Mouse (Mus musculus) CH12.LX (cell line): Measurements from ENCODE around the gene Atxn10. TPM values are rescaled to one million over a fixed set of nuclear protein-coding genes. Genes with fewer than 3 reads are reported as not detected.

Source experiments
- DNase-seq: peaks from one replicate; pipeline ENCODE4 v3.0.0-alpha.2; 2013; ENCODE audit errors: extremely low read depth
- H3K27ac ChIP-seq: 2 replicates; pipeline ENCODE4 v1.5.1; 2012; ENCODE audit warnings: low read depth, mild to moderate bottlenecking, control low read depth, moderate library complexity; ENCODE audit not compliant: insufficient read depth
- H3K27me3 ChIP-seq: replicated peaks from 2 replicates; pipeline ENCODE3; 2012; ENCODE audit warnings: inconsistent platforms
- H3K36me3 ChIP-seq, 2 experiments: replicated peaks in 1 of 2; 2 replicates each; pipeline versions ENCODE3 to v1.6.1; 2012; ENCODE audit warnings: inconsistent platforms in 1 of 2, low read length in 1 of 2, mild to moderate bottlenecking in 1 of 2, mixed read lengths in 1 of 2, moderate library complexity in 1 of 2; ENCODE audit not compliant: control insufficient read depth in 1 of 2, insufficient read depth in 1 of 2
- H3K4me1 ChIP-seq, 2 experiments: 2 replicates each; pipeline ENCODE4 v1.6.1; 2012; ENCODE audit warnings: inconsistent platforms in 1 of 2, moderate library complexity in 1 of 2; ENCODE audit not compliant: insufficient read depth in 2 of 2, control insufficient read depth in 1 of 2
- H3K4me2 ChIP-seq: 2 replicates; pipeline ENCODE4 v1.6.1; 2012; ENCODE audit warnings: low read depth, mild to moderate bottlenecking, control low read depth; ENCODE audit not compliant: poor library complexity, insufficient read depth, severe bottlenecking
- H3K4me3 ChIP-seq, 3 experiments: fragments of 150-350 bp in 1 of 3; sonication (generic) in 1 of 3; replicated peaks in 1 of 3; 2 replicates each; pipeline versions ENCODE3 to v1.5.1; 2011 to 2012; ENCODE audit warnings: low read depth in 2 of 3, low read length in 2 of 3, mild to moderate bottlenecking in 2 of 3, moderate library complexity in 2 of 3, control low read depth in 1 of 3, improper control_type of control experiment in 1 of 3, inconsistent platforms in 1 of 3, mixed read lengths in 1 of 3; ENCODE audit not compliant: poor library complexity in 1 of 3
- H3K79me2 ChIP-seq: replicated peaks from 2 replicates; pipeline ENCODE4 v1.6.1; 2012; ENCODE audit warnings: mild to moderate bottlenecking, moderate library complexity; ENCODE audit not compliant: control insufficient read depth, poor library complexity, insufficient read depth, severe bottlenecking; ENCODE audit errors: extremely low read depth
- H3K9ac ChIP-seq: 2 replicates; pipeline ENCODE4 v1.6.1; 2012; ENCODE audit warnings: low read depth, mild to moderate bottlenecking, control low read depth, moderate library complexity; ENCODE audit not compliant: insufficient read depth
- H3K9me3 ChIP-seq: replicated peaks from 2 replicates; pipeline ENCODE3; 2012; ENCODE audit warnings: low read length, inconsistent platforms, mixed read lengths
- CHD2 ChIP-seq: IDR thresholded peaks from 2 replicates; pipeline ENCODE4 v1.6.1; 2011; ENCODE audit warnings: low read length, improper control_type of control experiment
- CTCF ChIP-seq, 2 experiments: IDR thresholded peaks in 1 of 2; conservative IDR thresholded peaks in 1 of 2; 2 replicates each; pipeline ENCODE4 v1.5.1; 2011 to 2012; ENCODE audit warnings: low read depth in 2 of 2, low read length in 2 of 2, improper control_type of control experiment in 1 of 2, inconsistent platforms in 1 of 2, mild to moderate bottlenecking in 1 of 2, moderate library complexity in 1 of 2
- E2F4 ChIP-seq: IDR thresholded peaks from 2 replicates; pipeline ENCODE4 v1.6.1; 2011; ENCODE audit warnings: low read depth, low read length, improper control_type of control experiment; ENCODE audit not compliant: insufficient replicate concordance
- ELF1 ChIP-seq: IDR thresholded peaks from 2 replicates; pipeline ENCODE4 v1.6.1; 2014; ENCODE audit warnings: low read depth, mild to moderate bottlenecking, inconsistent platforms, low read length, improper control_type of control experiment
- ETS1 ChIP-seq: conservative IDR thresholded peaks from 2 replicates; pipeline ENCODE4 v1.6.1; 2012; ENCODE audit warnings: low read depth, mild to moderate bottlenecking, inconsistent platforms, low read length, improper control_type of control experiment, moderate library complexity
- GABPA ChIP-seq: IDR thresholded peaks from 2 replicates; pipeline ENCODE4 v1.6.1; 2012; ENCODE audit warnings: low read depth, low read length, improper control_type of control experiment, inconsistent platforms; ENCODE audit not compliant: insufficient replicate concordance
- HCFC1 ChIP-seq: IDR thresholded peaks from 2 replicates; pipeline ENCODE4 v1.6.1; 2012; ENCODE audit warnings: low read depth, mild to moderate bottlenecking, inconsistent platforms, low read length, improper control_type of control experiment
- KAT2A ChIP-seq: IDR thresholded peaks from 2 replicates; pipeline ENCODE4 v1.6.1; 2012; ENCODE audit warnings: low read length, improper control_type of control experiment, inconsistent platforms; ENCODE audit not compliant: insufficient replicate concordance
- MAFK ChIP-seq: IDR thresholded peaks from 2 replicates; pipeline ENCODE4 v1.6.1; 2011; ENCODE audit warnings: low read length, improper control_type of control experiment; ENCODE audit not compliant: insufficient replicate concordance
- MAX ChIP-seq: IDR thresholded peaks from 2 replicates; pipeline ENCODE4 v1.6.1; 2011; ENCODE audit warnings: low read length, improper control_type of control experiment
- MAZ ChIP-seq: IDR thresholded peaks from 2 replicates; pipeline ENCODE4 v1.6.1; 2012; ENCODE audit warnings: low read depth, mild to moderate bottlenecking, inconsistent platforms, low read length, improper control_type of control experiment, moderate library complexity
- MEF2A ChIP-seq: IDR thresholded peaks from 2 replicates; pipeline ENCODE4 v1.6.1; 2014; ENCODE audit warnings: low read depth, mild to moderate bottlenecking, inconsistent platforms, low read length, improper control_type of control experiment, borderline replicate concordance
- MXI1 ChIP-seq: IDR thresholded peaks from 2 replicates; pipeline ENCODE4 v1.6.1; 2011; ENCODE audit warnings: mild to moderate bottlenecking, low read depth, low read length, improper control_type of control experiment
- MYC ChIP-seq: IDR thresholded peaks from 2 replicates; pipeline ENCODE4 v1.6.1; 2011; ENCODE audit warnings: low read depth, mild to moderate bottlenecking, improper control_type of control experiment, low read length
- NELFE ChIP-seq: IDR thresholded peaks from 2 replicates; pipeline ENCODE4 v1.6.1; 2011; ENCODE audit warnings: low read depth, low read length, improper control_type of control experiment
- NRF1 ChIP-seq: IDR thresholded peaks from 2 replicates; pipeline ENCODE4 v1.6.1; 2014; ENCODE audit warnings: low read depth, mild to moderate bottlenecking, inconsistent platforms, low read length, improper control_type of control experiment, moderate library complexity
- POLR2A ChIP-seq: IDR thresholded peaks from 2 replicates; pipeline ENCODE4 v1.6.1; 2011; ENCODE audit warnings: low read depth, mild to moderate bottlenecking, improper control_type of control experiment, low read length
- POLR2AphosphoS2 ChIP-seq: IDR thresholded peaks from 2 replicates; pipeline ENCODE4 v1.6.1; 2011; ENCODE audit warnings: low read depth, low read length, improper control_type of control experiment
- RCOR1 ChIP-seq: conservative IDR thresholded peaks from 2 replicates; pipeline ENCODE4 v1.6.1; 2012; ENCODE audit warnings: low read depth, mild to moderate bottlenecking, inconsistent platforms, low read length, improper control_type of control experiment
- SMC3 ChIP-seq: IDR thresholded peaks from 2 replicates; pipeline ENCODE4 v1.6.1; 2011; ENCODE audit warnings: low read depth, low read length, improper control_type of control experiment
- TBP ChIP-seq: conservative IDR thresholded peaks from 2 replicates; pipeline ENCODE4 v1.6.1; 2011; ENCODE audit warnings: low read depth, low read length, improper control_type of control experiment
- TCF12 ChIP-seq: IDR thresholded peaks from 2 replicates; pipeline ENCODE4 v1.6.1; 2014; ENCODE audit warnings: low read depth, mild to moderate bottlenecking, inconsistent platforms, low read length, improper control_type of control experiment
- UBTF ChIP-seq: IDR thresholded peaks from 2 replicates; pipeline ENCODE4 v1.6.1; 2012; ENCODE audit warnings: low read depth, mild to moderate bottlenecking, inconsistent platforms, low read length, improper control_type of control experiment, moderate library complexity
- ZC3H11A ChIP-seq: IDR thresholded peaks from 2 replicates; pipeline ENCODE4 v1.6.1; 2012; ENCODE audit warnings: low read depth, mild to moderate bottlenecking, inconsistent platforms, low read length, improper control_type of control experiment
- ZKSCAN1 ChIP-seq: IDR thresholded peaks from 2 replicates; pipeline ENCODE4 v1.6.1; 2012; ENCODE audit warnings: low read depth, inconsistent platforms, low read length, improper control_type of control experiment, borderline replicate concordance
- ZMIZ1 ChIP-seq: IDR thresholded peaks from 2 replicates; pipeline ENCODE4 v1.6.1; 2012; ENCODE audit warnings: low read depth, mild to moderate bottlenecking, inconsistent platforms, low read length, improper control_type of control experiment
- ZNF384 ChIP-seq: IDR thresholded peaks from 2 replicates; pipeline ENCODE4 v1.6.1; 2012; ENCODE audit warnings: low read depth, low read length, improper control_type of control experiment, inconsistent platforms
- dilution Hi-C: fragments of 300-500 bp; cut with MboI; formaldehyde crosslinking; loops from 2 replicates; pipeline ENCODE4 v1.14.3; 2020; ENCODE audit warnings: low sequenced_read_pairs; ENCODE audit not compliant: extremely low pct_unique_long_range_greater_than_20kb, extremely low pct_ligation_motif_present
- in situ Hi-C: fragments of 300-500 bp; cut with MboI; formaldehyde crosslinking; loops from 3 replicates; pipeline ENCODE4 v1.14.3; 2019; ENCODE audit warnings: low sequenced_read_pairs, low pct_ligation_motif_present, low pct_unique_long_range_greater_than_20kb, mixed read lengths
- polyA plus RNA-seq: library from polyadenylated mRNA; unstranded; fragments of >175 nt; gene quantifications from 2 replicates; pipeline ENCODE4 v1.2.1, GENCODE M21; 2012; ENCODE audit warnings: low read depth; ENCODE audit not compliant: insufficient read length
- total RNA-seq, 2 experiments: library from RNA; depleted of rRNA; stranded (reverse); fragments of 300-350 nt in 1 of 2; fragments of >200 nt in 1 of 2; gene quantifications; 2 replicates each; pipeline ENCODE4 v1.2.3; 2012 to 2014

Gene Atxn10
- total and polyA plus RNA-seq, 3 experiments: 81.7 to 151 (median 101) TPM

DNA sequence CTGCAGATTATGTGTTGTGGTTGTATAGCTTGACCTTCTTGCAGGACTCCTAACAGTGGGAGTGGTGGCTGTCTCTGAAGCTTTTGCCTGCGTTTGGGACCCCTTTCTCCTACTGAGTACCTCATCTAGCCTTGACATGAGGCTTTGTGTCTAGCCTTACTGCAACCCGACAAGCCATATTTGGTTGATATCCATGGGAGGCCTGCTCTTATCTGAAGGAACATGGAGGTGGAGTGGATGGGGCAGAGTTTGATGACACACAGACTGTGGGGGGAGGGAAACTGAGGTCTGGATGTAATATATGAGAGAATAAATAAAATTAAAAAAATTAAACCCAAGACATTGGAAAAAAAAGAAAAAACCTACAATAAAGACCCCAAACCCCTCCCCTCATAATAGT is 14.1 kb downstream of the Atxn10 start:
- in situ Hi-C loops: no loop called here
- Histone ChIP-seq H3K4me2 (no peak overlapping the region), H3K27me3 (no peaks in the 10 kb centered on the region), H3K9me3 (no peaks in the 10 kb centered on the region)
- TF ChIP-seq ZKSCAN1 (no peak), POLR2A (no peak), POLR2AphosphoS2 (no peak), CHD2 (no peak), MAX (no peak), SMC3 (no peak), HCFC1 (no peak)
- TF ChIP-seq, all 38 proteins: peak for 0
- Histone ChIP-seq H3K4me1 (peaks cover 0 to 27% of the 10 kb centered on the region in 2 experiments; a peak in 2 of 4 replicates), H3K4me3 (no peak overlapping the region), H3K27ac (no peak overlapping the region), H3K36me3 (peaks cover 5 to 48% of the 10 kb centered on the region in 2 experiments), H3K79me2 (peaks cover 31% of the 10 kb centered on the region), H3K9ac (no peak overlapping the region)
- no peak for DNase-seq
- dilution Hi-C loops: no loop called here

DNA sequence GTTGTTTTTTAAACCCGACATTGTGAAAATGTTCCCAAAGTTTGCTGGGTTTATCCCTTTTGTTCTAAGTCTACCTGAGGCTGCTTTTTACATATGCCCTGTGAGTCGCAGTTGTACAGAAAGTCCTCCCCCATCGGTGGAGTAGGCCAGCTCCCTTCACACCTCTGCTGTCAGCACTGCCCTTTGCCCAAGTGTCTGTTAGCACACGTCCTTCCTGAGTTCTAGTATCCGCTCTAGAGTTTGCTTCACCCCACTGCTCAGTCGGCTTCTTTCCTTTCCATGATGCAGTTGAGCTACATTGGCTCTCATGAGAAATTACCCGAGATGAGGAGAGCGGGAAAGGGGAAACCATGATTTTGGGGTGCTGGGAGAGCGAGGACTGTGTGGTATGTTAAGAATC is 18.0 kb downstream of the Atxn10 start:
- H3K9ac ChIP-seq: no peak overlapping the region
- no peak overlapping the region for H3K4me2 ChIP-seq
- no peaks in the 10 kb centered on the region for H3K27me3 ChIP-seq
- in situ Hi-C loops: no loop called here
- H3K27ac ChIP-seq: no peak overlapping the region
- dilution Hi-C loops: no loop called here
- H3K79me2 ChIP-seq: peaks cover 29% of the 10 kb centered on the region
- peaks cover 0 to 18% of the 10 kb centered on the region in 2 experiments; a peak in 2 of 4 replicates for H3K4me1 ChIP-seq
- no peak overlapping the region for H3K4me3 ChIP-seq
- DNase-seq: no peak
- peaks cover 0 to 36% of the 10 kb centered on the region in 2 experiments for H3K36me3 ChIP-seq
- no peak for TF ChIP-seq ZNF384
- no peak for TF ChIP-seq MEF2A
- no peak for TF ChIP-seq GABPA
- no peak for TF ChIP-seq HCFC1
- no peak for TF ChIP-seq ETS1
- TF ChIP-seq NRF1: no peak
- TF ChIP-seq MYC: no peak
- no peak for TF ChIP-seq TCF12
- TF ChIP-seq CTCF (conservative IDR thresholded peaks at IDR 0.05 in 1 of 2, IDR thresholded peaks at IDR 0.05 in 1 of 2; ENCODE audit: low read depth in 2 of 2, low read length in 2 of 2): no peak
- H3K9me3 ChIP-seq: no peaks in the 10 kb centered on the region

DNA sequence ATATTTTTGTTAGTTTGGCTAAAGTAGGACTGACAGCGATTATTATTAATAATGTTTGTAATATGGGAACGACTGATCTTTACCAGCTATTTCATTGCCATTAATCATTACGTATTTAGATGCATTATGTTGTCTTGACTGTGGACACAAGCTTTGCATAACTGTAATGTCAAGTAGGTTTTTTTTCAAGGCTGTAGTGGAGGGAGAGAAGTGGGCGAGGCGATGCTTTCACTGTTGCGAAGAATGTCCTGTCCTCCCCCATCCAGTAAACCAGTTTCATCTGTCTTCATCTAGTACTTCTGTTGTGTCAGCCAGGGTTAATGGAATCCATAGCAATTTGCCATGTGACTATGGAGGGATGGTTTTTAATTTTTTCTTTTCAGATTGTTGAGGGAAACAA is 20.1 kb downstream of the Atxn10 start:
- peaks cover 8 to 47% of the 10 kb centered on the region in 2 experiments for H3K36me3 ChIP-seq
- H3K9ac ChIP-seq: no peak overlapping the region
- no peak overlapping the region for H3K4me3 ChIP-seq
- H3K27ac ChIP-seq: no peak overlapping the region
- peaks cover 24% of the 10 kb centered on the region; the same call in 1 of the 2 replicates for H3K79me2 ChIP-seq
- in situ Hi-C loops: no loop called here
- no peaks in the 10 kb centered on the region for H3K9me3 ChIP-seq
- no peak overlapping the region for H3K4me2 ChIP-seq
- no peak for TF ChIP-seq KAT2A
- no peak for TF ChIP-seq ELF1
- no peak for TF ChIP-seq MAZ
- no peak for TF ChIP-seq NELFE
- no peak for TF ChIP-seq MAX
- TF ChIP-seq TBP: no peak
- no peak for TF ChIP-seq E2F4
- no peak for TF ChIP-seq UBTF
- TF ChIP-seq MAFK: no peak
- no peak for TF ChIP-seq RCOR1
- no peak for TF ChIP-seq ZMIZ1
- TF ChIP-seq NRF1: no peak
- no peak for TF ChIP-seq ZC3H11A
- no peak for TF ChIP-seq MXI1
- TF ChIP-seq POLR2AphosphoS2: no peak
- no peak for TF ChIP-seq GABPA
- TF ChIP-seq, all 38 proteins: peak for 0
- peaks cover 0 to 7% of the 10 kb centered on the region in 2 experiments; a peak in 1 of 4 replicates for H3K4me1 ChIP-seq
- DNase-seq: no peak
- dilution Hi-C loops: no loop called here
- no peaks in the 10 kb centered on the region for H3K27me3 ChIP-seq
